Mouse (Mus musculus) natural killer cell, adult 2 months (primary cell): ENCODE measurements around the gene Gabrg3.

Source experiments
- DNase-seq, 2 experiments: peaks; one replicate each; pipeline ENCODE4 v3.0.0; 2022; ENCODE audit warnings: low spot score in 2 of 2

Gene Gabrg3

GRCm38 (mm10) chr7:57386517-57387340, at the start of gene Gabrg3:
Gene Gabrg3, minus strand, starts transcription at chr7:57387188.
- DNase-seq, result no peak

GRCm38 (mm10) chr7:57422675-57423074, 35.7 kb upstream of the Gabrg3 start:
- DNase-seq, result no peak

DNA sequence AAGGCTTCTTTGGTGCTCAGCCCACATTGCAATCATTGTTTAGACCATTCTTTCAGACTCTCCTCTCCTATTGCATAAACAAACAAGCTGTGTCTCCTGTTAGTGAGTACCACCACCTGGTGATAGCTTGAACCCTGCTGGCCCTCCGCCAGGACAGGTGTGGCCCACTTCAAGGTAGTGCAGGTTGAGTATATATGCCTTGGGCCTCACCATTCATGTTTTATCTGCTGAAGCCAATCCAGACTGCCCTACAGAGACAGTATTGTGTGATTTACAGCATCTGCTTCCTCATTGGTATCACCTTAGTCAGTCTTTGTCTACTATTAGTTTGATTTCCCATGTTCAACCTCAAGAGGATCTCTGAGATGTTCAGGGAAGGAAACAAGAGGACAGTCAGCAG, 34.1 kb upstream of the Gabrg3 start:
- no peak for DNase-seq

DNA sequence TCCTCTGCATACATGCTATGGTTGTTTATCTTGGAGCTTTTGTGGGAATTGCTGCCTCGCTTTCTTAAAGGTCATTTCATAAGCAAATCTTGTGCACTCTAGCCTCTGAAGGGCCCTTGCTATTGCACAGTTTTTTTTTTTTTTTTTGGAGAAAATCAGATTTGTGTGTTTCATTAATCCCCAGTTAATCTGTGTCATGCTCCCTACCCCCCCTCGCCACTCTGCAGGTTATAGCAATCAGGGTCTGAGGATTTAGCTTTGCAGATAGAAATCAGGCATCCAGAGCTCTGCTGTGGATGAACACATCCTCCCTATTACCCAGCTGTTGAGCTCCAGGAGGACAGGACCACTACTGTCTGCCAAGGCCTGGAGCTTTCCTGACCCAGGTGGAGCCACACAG, 32.4 kb upstream of the Gabrg3 start, which contains the start of gene Gabrb3:
TSS of gene Gabrb3 (plus strand) at position 301 of the 400 bp plus-strand sequence.
- no peak for DNase-seq

- no peak for DNase-seq
Measured at GRCm38 (mm10) chr7:57412896-57413295, 25.9 kb upstream of the Gabrg3 start.

GRCm38 (mm10) chr7:57411163-57411562, 24.2 kb upstream of the Gabrg3 start:
- no peak for DNase-seq

- DNase-seq, result no peak
Measured at GRCm38 (mm10) chr7:57393551-57393950, 6.6 kb upstream of the Gabrg3 start.

GRCm38 (mm10) chr7:57390046-57390445, 3.1 kb upstream of the Gabrg3 start:
- no peak for DNase-seq

DNA sequence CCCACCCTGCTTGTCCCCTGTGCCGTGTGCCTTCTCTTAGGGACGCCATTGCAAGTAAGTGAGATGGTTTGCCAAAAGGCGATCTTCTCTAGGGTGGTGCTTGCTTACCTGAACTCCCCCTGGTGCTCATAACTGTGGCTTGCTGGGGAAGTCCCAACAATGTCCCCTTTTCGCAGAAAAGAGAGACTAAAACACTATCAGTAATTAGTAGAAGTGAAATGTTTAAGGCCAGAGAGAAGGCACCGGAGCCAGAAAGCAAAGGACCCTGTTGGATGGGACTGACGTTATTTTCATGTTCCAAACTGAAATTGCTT, 310 bp upstream of the Gabrg3 start:
- no peak for DNase-seq

DNA sequence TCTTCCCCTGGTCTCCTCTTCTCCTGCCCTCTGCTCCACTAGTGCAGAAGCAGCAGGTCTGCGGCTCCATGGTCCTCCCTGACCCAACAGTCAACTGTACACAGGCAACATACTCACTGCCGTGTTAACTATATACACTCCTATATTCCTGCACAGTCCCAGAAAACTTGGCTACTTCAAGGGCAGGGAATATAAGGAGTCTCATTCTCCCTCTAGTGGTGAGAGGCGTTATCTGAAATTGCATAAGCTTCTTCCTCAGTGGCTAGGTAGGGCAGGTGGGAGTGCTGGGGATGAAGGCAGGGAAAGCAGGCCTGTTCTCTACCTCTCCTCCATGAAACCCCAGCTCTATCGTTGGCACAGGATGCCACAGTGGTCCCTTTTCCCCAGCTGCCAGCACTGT, 2.9 kb downstream of the Gabrg3 start:
- DNase-seq, result no peak

- DNase-seq, result no peak
Measured at GRCm38 (mm10) chr7:57366013-57366390, 21.0 kb downstream of the Gabrg3 start.

DNA sequence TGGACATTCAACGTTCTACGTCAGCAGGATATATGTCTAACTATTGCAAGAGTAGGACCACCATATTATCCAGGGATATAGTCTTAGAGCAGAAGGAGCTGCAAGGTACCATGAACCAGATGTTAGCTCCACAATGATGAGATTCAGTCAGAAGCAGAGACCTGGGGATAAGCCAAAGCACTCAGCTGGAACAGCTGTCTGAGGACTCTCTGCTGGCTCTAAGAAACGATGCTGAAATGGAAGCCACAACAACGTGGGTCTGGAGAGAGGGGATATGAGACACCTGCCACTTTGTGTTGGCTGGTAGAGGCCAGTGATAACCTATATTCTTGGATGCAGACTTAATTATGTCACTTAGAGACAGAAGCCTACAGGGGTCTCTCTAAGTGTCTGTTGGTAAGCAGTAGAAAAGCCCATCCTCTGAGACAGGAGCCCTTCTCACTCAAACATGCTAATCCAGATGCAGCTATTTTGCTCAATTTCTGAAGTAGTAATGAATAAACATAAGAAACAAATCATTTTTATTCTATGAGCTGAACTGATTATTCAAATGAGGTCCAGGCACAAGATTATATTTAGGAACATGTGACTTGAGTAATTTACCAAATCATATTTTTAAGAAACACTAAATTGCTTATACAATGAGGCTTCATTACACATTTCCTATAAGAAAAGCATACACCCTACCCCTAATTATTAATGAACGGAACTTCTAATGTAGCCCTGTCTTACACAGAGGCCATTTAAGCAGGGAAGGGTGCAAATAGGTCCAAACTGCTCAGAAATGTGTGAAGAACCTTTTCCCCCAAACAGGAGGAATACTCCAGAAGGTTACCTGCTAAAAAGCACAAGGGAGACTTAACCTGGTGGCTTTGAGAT, 21.6 kb downstream of the Gabrg3 start:
- no peak for DNase-seq

- DNase-seq, result no peak
Measured at GRCm38 (mm10) chr7:57363812-57364211, 23.2 kb downstream of the Gabrg3 start.

- no peak for DNase-seq
Measured at GRCm38 (mm10) chr7:57357871-57358540, 29.0 kb downstream of the Gabrg3 start.

GRCm38 (mm10) chr7:57356565-57357301, 30.3 kb downstream of the Gabrg3 start:
- DNase-seq, result no peak

- no peak for DNase-seq
Measured at GRCm38 (mm10) chr7:57348774-57349173, 38.2 kb downstream of the Gabrg3 start.

GRCm38 (mm10) chr7:57341910-57342309, 45.1 kb downstream of the Gabrg3 start:
- DNase-seq, result no peak

DNA sequence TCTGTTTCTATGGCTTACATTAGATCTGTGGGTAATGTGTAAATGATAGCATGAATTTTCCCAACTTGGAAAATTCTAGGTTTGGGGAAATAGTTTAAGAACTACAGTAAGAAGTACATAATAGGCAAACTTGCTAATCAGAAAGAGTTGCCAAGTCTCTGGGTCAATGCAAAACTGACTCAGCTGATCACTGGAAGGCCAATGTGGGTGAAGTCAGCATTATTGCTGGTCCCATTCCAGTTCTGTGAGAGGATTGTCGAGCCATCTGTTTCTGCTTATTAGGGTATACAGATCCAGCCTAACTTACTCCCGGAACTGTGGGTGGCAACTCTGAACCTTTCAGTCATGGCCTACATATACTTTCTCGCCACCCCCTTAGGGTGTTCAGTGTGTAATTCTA, 55.8 kb downstream of the Gabrg3 start:
- DNase-seq, result no peak

DNA sequence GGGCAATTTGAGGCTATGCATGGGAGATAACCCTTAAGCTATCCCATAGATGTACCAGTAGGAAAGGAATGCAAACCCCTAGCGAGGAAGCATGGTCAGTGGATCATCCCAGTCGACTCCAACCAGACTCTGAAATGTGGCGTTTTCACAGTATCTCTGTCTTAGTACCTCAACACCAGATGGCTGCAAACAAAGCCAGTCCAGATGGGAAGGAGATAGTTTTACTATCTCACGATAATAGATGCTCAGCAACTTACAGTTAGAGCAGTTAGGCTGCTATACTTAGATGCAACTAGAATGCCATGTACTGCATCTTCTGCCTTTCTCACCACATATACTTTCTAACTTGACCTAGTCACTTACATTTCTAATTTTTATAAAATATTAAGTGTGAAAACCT, 56.7 kb downstream of the Gabrg3 start:
- no peak for DNase-seq

GRCm38 (mm10) chr7:57324473-57324872, 62.5 kb downstream of the Gabrg3 start:
- no peak for DNase-seq

- DNase-seq, result no peak
Measured at GRCm38 (mm10) chr7:57322086-57322485, 64.9 kb downstream of the Gabrg3 start.

DNA sequence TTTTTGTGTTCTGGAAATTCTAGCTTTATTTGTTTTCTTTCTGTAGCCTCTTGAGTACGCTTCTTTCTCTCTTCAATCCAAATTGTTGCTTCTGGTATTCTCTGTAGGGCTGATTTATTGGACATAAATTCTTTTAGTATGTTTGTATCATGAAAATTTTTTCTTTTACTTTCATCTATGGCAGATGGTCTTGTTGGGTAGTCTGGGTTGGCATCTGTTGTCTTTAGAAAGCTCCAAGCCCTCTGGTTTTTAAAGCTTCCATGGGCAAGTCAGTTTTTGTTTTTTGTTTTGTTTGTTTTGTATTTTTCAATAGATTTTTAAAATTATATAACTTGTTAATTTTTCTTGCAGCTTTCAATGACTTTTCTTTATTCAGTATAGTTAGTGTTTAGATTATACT, 72.0 kb downstream of the Gabrg3 start:
- DNase-seq, result no peak
